Mouse (Mus musculus): ENCODE results near the gene Samd11.

Gene Samd11

DNA sequence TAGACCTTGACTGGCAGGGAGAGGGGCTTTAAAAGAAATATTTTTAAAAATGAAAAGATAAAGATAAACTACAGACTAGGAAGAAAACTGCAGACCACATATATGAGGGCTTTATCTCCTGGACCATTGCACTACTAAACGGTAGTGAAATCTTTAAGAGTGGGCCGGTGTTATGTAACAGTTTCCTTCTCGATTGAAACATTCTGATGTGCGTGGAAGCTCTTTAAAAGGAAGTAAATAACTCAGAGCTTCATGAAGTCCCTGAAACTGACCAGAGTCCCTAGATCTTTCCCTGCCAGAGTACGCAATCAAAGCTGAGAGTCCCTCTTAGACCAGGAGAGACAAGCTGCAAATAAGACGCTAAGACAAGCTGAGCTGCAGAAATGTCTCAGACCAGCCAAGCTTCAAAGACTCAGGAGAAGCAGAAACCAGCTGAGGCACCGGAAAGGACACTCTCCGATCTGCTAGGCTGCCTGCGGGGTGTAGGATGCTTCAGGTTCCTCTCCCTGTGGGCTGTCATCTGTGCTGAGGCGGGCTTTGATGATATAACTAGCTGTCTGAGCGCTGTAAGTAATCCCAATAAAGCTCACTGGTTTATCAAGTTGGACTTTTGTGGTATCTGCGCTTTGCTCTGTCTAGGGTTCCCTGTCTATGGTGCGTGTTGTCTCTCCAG is 45.4 kb downstream of the Samd11 start:
- DNase-seq: no peak

DNA sequence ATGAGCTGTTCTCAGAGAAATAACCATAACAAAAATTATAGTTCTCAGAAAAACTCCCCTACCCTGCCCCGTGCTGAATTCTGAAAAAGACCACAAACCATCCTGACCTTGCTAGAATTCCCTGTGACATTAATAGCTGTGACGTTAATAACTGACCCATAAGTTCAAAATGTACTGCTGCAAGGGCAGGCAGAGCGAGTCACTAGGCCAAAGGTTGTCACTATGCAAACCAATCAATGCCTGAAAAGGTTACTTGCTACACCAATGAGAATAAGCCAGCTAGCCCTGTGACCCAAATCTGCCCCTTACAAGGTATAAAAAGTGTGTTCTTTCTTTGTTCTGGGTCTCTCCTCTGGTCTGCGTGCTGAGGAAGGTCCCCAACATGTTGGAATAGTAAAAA is 46.6 kb downstream of the Samd11 start:
- DNase-seq: no peak

DNA sequence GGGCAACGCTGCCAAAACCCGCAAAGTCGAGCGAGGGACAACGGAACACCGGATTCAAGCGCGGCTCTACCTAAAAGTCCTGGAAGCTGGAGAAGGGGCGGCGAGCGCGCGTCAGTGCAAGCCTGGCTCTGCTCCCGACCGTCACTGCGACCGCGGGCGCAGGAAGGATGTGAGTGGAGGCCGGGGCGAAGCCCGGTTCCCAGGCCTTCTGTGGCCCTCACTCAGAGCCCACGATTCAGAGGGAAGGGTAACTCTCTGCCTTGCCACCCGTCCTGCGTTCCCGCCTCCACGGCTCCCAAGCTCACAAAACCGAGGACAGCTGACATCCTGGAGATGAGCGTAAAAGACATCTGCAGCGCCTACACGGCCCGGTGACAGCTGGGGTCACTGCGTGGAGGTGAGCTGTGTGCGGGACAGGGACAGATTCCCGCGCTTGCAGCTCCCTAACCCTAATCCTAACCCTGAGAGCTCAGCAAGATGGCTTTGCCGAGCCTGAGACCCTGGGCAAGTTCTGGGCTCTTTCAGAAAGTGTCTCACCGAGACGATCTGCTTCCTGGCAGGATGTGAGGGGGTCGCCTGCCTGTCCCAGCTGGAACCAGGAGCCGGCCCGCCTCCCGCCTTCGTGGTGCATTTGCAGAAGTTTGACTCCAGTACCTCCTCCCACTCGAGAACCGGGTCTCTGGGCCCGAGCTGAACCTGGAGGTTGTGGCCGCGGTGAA is 51.9 kb downstream of the Samd11 start:
- DNase-seq: peak; percentile 40

DNA sequence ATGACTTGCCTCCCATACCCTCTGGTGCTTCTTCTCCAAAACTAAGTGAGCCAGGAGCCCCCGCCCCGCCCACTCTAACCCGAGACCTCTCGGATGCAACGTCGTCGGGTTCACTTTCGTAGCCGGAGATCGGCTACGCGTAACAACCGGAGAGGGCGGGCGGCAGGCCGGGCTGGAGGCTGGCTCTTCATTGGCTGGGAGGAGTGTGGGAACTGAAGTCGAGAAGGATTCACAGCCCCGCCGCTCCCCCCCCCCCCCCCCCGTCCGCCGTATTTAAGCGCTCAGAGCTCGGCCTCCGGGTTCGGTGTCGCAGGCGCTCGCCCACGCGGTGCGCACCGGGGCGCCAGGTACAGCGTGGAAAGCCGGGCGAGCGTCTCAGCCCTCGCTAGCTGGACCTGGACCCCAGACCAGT is 52.5 kb downstream of the Samd11 start, which contains the start of gene AW011738:
Gene AW011738 (plus strand): TSS at position 304 of the 412 bp plus-strand sequence.
- peak; percentile 74 for DNase-seq

DNA sequence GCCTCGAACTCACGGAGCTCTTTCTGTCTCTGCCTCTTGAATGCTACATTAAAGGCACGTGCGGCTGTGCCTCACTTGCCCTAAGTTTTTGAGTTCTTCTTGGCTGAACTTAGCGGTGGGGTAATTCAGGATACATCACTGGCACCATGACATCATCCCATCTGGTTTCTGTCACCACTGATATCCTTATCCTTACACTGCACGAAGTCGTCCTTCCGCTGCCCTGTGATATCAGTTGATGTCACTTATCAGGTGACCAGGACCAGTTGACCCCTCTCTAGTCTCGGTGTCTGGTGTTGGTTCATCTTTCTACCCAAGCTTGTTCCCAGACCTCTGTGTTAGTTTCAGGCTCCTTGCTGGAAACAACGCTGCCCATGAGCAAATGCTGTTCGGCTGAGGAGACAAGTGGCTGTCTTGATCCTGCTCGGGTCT is 53.0 kb downstream of the Samd11 start:
- no peak for DNase-seq

DNA sequence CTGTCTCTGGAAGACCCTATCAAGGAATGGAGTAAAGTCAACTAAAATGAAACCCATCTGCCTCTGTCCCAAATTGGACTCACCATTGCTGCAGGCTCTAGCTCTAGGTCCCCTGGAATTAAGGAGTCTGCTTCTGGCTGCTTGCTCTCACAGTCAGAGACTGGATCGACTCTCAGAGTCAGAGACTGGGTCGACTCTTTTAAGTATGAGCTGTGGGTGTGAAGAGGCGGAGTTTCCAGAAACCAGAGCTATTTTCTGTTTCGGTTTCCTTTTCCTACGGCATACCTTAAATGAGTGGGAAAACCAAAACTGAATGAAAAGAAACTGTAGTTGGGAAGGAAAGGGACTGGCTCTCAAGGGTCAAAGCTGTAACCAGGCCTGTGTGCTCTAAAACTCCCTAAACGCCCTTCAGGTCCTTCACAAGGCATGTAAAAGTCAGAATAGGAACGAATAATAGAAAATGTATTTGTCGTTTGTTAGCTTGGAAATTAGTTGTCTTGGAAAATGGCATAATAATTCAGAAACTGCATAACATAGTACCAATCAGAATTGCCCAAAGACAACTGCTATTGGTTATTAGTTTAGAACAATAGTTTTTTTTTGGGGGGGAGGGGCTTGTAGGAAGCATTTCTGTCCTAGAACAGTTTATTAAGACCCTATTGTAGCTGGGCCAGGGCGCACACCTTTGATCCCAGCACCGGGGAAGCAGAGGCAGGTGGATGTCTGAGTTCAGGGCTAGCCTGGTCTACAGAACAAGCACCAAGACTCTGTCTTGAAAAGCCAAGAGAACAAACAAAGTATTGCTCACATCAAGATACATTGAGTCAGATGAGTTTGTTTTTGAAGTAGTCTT is 54.6 kb downstream of the Samd11 start, which contains the start of gene Isg15:
Gene Isg15 (minus strand): TSS at position 196 of the 853 bp plus-strand sequence.
- no peak for DNase-seq

DNA sequence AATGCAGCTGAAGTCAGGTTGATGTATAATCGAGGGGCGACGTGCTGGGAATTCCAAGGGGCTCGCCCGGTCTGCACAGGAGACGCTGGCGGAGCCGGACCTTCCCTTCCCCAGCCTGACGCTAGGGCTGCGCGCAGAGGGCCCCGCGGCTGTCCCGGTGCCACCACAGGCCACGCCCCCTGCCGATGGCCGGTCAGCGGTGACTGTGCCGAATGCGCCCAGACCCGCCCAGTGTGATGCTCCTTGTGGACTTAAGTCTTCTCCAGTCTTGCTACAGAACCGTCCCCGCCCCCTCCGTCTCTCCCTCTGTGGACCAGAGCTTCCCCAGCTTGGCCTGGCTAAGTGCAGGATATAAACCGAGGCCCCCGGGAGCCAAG is 57.6 kb downstream of the Samd11 start:
- peak; percentile 91 for DNase-seq

DNA sequence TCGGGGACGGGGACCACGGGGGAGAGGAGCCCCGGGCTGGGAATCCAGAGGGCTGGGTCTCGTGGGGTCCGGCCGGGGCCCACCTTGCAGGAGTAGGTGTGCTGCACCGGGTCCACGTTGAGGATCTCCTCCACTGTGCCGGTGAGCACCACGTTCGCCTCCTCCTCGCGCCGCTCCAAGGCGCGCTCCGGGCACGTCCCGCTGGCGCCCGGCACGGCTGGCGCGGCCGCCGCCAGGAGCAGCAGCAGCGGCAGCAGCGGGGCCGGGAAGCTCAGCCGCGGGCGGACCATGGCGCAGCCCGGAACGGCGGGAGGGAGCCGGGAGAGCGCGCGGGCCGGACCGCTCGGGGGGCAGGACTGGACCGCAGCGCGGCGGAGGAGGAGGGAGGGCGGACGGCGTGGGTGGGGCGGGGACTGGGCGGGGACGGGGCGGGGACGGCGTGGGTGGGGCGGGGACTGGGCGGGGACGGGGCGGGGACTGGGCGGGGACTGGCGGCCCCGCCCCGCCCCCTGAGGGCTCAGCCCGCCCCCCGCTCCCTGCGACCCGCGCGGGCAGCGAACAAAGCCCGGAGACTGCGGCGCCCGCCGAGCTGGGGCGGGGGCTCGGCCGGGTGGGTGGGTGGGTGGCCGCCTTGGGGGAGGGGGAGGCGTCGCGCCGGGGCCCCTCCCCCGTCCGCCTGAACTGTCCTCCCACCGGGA is 58.2 kb downstream of the Samd11 start, which contains the start of gene Agrn:
Gene Agrn (minus strand): TSS at position 358 of the 698 bp plus-strand sequence.
- DNase-seq: peak; percentile 80

Measured in lung, postnatal 14 days (tissue).